Mouse (Mus musculus) forebrain, embryonic 14.5 days (tissue): ENCODE data around the gene BC035947. TPM values are rescaled to one million over a fixed set of nuclear protein-coding genes. Genes with fewer than 3 reads are reported as not detected.

Source experiments
- ATAC-seq: fragments of 200-750 bp; cut with Nextera tagmentation; 2 replicates; pipeline ENCODE4 v1.8.0; 2017; ENCODE audit warnings: mild to moderate bottlenecking, moderate library complexity
- DNase-seq: peaks from one replicate; pipeline ENCODE4 v3.0.0-alpha.2; 2015; ENCODE audit warnings: low spot score
- H3K27ac ChIP-seq: fragments of 300-500 bp; sonication (generic); 2 replicates; pipeline ENCODE4 v1.5.1; 2014; ENCODE audit warnings: low read depth, mild to moderate bottlenecking, control low read depth, low read length, moderate library complexity
- H3K27me3 ChIP-seq: fragments of 300-500 bp; sonication (generic); replicated peaks from 2 replicates; pipeline ENCODE4 v1.6.1; 2014; ENCODE audit warnings: low read length, control low read depth, mixed read lengths; ENCODE audit not compliant: control insufficient read depth, insufficient read depth
- H3K36me3 ChIP-seq: fragments of 300-500 bp; sonication (generic); 2 replicates; pipeline ENCODE4 v1.6.1; 2014; ENCODE audit warnings: low read length, control low read depth; ENCODE audit not compliant: control insufficient read depth, insufficient read depth
- H3K4me1 ChIP-seq: fragments of 300-500 bp; sonication (generic); 2 replicates; pipeline ENCODE4 v1.6.1; 2014; ENCODE audit warnings: antibody characterized with exemption, low read length, control low read depth; ENCODE audit not compliant: control insufficient read depth, insufficient read depth
- H3K4me2 ChIP-seq: fragments of 300-500 bp; sonication (generic); 2 replicates; pipeline ENCODE4 v1.6.1; 2014; ENCODE audit warnings: mild to moderate bottlenecking, control low read depth, low read length
- H3K4me3 ChIP-seq: fragments of 300-500 bp; sonication (generic); 2 replicates; pipeline ENCODE4 v1.5.1; 2014; ENCODE audit warnings: low read depth, low read length, control low read depth
- H3K9ac ChIP-seq: fragments of 300-500 bp; sonication (generic); 2 replicates; pipeline ENCODE4 v1.6.1; 2014; ENCODE audit warnings: mild to moderate bottlenecking, low read length, control low read depth, moderate library complexity
- H3K9me3 ChIP-seq: fragments of 300-500 bp; sonication (generic); replicated peaks from 2 replicates; pipeline ENCODE4 v1.6.1; 2016; ENCODE audit warnings: low read length, control low read depth, mixed read lengths; ENCODE audit not compliant: control insufficient read depth
- WGBS: fragments of 180-500 bp; shearing (Covaris S2); extraction: QIAGEN DNeasy Blood & Tissue Kit; methylation state at CpG from one replicate; pipeline ENCODE4 v1.1.7; 2014; 5-methylcytosine and 5-hydroxymethylcytosine counted together
- polyA plus RNA-seq: library from polyadenylated mRNA; unstranded; fragments of >200 nt; fragmentation: Nextera tagmentation; extraction: Ambion mirVana; gene quantifications from 2 replicates; pipeline ENCODE4 v1.2.1, GENCODE M21; 2014

The BC035947 gene
- polyA plus RNA-seq, 1 experiment from 2014 or later: 0.24 TPM

DNA sequence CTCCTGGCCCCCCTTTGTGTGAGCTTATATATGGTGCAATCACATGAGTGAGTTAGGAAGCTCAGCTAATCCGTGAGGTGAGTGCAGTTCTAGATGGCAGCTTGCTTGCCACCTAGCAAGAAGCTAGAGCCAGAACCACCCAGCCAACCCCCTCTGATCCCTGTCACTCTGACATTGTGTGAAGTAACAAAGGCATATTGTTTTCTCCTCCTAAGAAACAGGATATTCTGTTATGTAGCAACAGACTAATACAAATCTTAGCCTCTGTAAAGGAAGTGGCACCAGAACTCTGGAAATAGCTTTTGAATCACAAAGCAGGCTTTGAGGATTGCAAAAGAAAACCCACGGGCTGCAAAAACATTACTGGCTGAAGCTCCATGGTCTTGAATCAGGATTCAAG, 27.6 kb downstream of the BC035947 start:
- Histone ChIP-seq H3K9ac (no peak overlapping the region; the same call in 1 of the 2 replicates), H3K4me2 (no peak overlapping the region), H3K27me3 (no peaks in the 10 kb centered on the region), H3K36me3 (peaks cover 12% of the 10 kb centered on the region), H3K9me3 (no peaks in the 10 kb centered on the region), H3K4me1 (peaks cover 5% of the 10 kb centered on the region), H3K27ac (no peak overlapping the region), H3K4me3 (no peak overlapping the region)
- DNase-seq (no peak), ATAC-seq (no peak)
- 35% methylated on average over 2 of the region's 2 CpGs for WGBS

DNA sequence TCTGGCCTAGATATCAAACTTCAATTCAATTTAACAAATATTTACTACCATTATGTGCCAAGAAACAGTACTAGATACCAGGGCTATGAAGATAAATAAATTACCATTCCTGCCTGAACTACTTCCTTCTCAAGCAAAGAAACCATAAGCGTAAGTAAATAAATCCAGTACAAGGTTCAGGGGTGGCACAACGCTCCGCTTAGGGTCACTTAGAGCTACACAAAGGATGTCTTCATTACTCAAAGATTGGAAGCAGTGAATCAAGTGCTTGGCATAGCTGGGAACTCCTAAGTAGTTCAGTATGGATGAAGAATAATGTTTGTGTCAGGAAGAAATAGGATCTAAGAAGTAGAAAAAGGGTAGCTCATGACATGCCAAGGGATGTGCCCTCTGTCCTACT, 28.5 kb downstream of the BC035947 start:
- no peak overlapping the region for H3K27ac ChIP-seq
- no peak for ATAC-seq
- no peak overlapping the region for H3K4me3 ChIP-seq
- no peak overlapping the region for H3K4me2 ChIP-seq
- no peak overlapping the region for H3K9ac ChIP-seq
- no peak for DNase-seq
- H3K9me3 ChIP-seq: no peaks in the 10 kb centered on the region
- H3K27me3 ChIP-seq: no peaks in the 10 kb centered on the region
- 97% methylated on average over 3 of the region's 3 CpGs for WGBS
- peaks cover 19% of the 10 kb centered on the region for H3K36me3 ChIP-seq
- H3K4me1 ChIP-seq: peaks cover 5% of the 10 kb centered on the region

DNA sequence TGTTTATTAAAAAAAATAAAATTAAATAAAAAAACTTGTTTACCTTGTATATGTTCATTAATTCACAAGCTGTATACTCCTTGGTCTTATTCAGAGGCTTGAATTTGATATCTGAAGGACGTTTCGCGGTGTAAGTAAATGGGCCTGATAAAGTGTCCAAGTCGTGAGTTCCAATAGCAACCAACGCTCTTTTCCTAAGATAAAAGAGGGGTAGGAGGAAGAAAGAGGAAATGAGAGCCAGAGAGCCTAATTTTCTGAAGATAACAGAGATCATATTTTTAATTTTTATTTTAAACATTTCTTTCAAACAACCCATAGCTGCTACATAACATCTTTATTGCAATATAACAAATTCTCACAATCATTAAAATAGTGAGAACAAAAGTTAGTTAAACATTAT, 39.5 kb downstream of the BC035947 start:
- ATAC-seq (no peak), DNase-seq (no peak)
- 95% methylated on average over 5 of the region's 5 CpGs for WGBS
- Histone ChIP-seq H3K9me3 (no peaks in the 10 kb centered on the region), H3K4me3 (no peak overlapping the region), H3K27me3 (no peaks in the 10 kb centered on the region), H3K36me3 (peaks cover 68% of the 10 kb centered on the region), H3K27ac (no peak overlapping the region), H3K4me1 (no peaks in the 10 kb centered on the region), H3K4me2 (no peak overlapping the region), H3K9ac (no peak overlapping the region)

DNA sequence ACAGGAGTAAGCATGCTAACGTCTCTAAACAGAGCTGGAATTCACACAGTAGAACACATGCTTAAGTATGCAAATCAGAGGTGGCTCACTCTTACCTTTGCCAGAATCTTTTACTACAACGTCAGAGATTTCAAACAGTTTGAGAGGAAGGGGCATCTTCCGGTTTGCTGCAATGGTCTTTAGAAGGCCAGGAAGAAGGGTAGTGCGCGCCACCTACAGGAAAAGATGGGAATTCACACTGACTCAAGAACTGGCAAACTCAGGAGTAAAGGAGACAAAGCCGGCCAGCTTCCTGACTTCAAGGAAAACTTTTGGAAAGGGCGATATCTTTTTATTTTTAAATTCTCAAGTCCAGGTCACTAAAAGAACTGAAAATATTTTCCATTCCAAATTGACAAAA, 57.3 kb downstream of the BC035947 start:
- 30% methylated on average over 7 of the region's 7 CpGs for whole genome bisulfite sequencing
- no peak overlapping the region for H3K27ac ChIP-seq
- ATAC-seq (no peak; the same call in 1 of the 2 replicates), DNase-seq (peak; percentile 69)
- H3K4me3 ChIP-seq: no peak overlapping the region
- H3K9me3 ChIP-seq: no peaks in the 10 kb centered on the region
- H3K4me2 ChIP-seq: no peak overlapping the region
- H3K4me1 ChIP-seq: no peaks in the 10 kb centered on the region
- H3K9ac ChIP-seq: no peak overlapping the region
- no peaks in the 10 kb centered on the region for H3K27me3 ChIP-seq
- peaks cover 56% of the 10 kb centered on the region for H3K36me3 ChIP-seq

DNA sequence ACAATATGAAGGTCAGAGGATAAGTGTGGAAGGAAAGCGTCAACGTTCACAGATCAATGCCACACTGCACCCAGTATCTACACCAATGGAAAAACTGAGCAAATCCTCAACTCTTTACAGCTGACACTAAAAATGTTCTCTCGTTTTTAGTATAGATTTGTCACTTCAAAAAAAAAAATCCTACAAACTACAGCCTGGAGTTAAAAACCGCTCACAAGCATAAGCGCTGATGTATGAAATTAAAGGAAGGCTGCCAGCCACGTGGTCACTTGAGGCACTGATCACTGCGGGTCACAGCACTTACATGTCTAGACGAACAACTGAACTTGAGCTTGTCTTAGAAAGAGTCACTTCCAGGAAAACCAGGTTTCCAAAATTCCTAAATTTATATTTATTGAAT, 58.1 kb downstream of the BC035947 start:
- Histone ChIP-seq H3K9me3 (no peaks in the 10 kb centered on the region), H3K9ac (no peak overlapping the region), H3K4me2 (no peak overlapping the region), H3K36me3 (peaks cover 50% of the 10 kb centered on the region), H3K27ac (no peak overlapping the region), H3K27me3 (no peaks in the 10 kb centered on the region), H3K4me1 (no peaks in the 10 kb centered on the region), H3K4me3 (no peak overlapping the region)
- no peak for DNase-seq
- no peak for ATAC-seq
- WGBS: 95% methylated on average over 8 of the region's 8 CpGs

DNA sequence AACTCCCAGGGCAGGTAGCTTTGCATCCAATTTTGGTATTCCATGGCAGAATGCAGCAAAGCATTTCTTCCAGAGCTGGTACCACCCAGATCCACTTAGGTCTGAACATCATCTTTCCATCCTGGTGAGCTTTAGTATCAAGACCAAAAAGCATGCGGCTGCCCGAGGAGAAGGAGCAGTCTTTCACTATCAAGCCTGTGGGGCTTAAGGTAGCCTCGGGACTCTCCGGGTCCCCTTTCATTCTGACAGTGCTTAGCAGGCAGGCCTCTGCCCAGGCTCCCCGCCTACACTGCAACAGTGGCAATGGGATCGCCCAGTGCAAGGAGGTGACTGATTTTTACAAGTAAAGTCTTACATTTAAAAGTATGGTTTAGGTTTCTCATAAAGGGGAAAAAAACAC, 59.4 kb downstream of the BC035947 start:
- ATAC-seq (no peak), DNase-seq (no peak)
- no peaks in the 10 kb centered on the region for H3K4me1 ChIP-seq
- H3K36me3 ChIP-seq: peaks cover 42% of the 10 kb centered on the region
- H3K27me3 ChIP-seq: no peaks in the 10 kb centered on the region
- no peak overlapping the region for H3K4me2 ChIP-seq
- 84% methylated on average over 6 of the region's 6 CpGs for WGBS
- H3K9ac ChIP-seq: no peak overlapping the region
- H3K9me3 ChIP-seq: no peaks in the 10 kb centered on the region
- no peak overlapping the region for H3K27ac ChIP-seq
- no peak overlapping the region for H3K4me3 ChIP-seq

DNA sequence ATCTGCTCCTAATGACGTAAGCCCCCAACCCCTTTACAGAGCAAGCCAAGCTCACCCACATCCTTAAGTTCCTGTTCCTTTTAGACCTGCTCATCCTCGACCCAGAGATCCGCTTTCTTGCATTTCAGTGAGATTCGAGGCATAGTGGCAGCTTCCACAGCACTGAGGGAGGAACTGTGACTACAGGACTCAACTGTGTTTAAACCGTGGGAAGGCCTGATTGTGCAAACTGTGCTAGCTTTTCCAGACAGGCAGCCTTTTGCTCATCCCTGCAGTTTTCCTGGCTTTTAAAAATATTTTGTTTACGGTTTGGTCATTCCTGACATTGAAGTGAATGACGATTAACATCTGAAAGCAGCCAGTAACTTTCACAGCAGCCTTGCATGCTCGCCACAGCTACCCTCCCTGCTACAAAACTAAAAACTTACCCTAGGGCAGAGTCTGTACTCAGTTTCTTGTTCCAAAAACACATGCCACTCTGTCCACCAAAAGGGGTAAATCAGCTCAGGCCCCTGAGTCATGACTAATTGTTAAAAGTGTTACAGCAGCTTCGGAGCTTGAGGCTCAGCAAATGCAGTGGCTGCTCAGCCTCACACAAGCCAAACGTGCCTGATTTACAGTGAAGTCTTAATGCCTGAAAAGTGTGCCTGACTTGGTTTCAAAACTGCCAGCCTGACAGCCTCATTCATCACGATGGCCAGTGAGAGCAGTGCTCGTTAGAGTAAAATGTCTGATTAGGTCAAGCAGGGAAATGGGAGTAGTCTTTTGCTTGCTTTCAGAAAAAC, 60.7 kb downstream of the BC035947 start:
- Histone ChIP-seq H3K27me3 (no peaks in the 10 kb centered on the region), H3K9me3 (no peaks in the 10 kb centered on the region), H3K4me1 (no peaks in the 10 kb centered on the region), H3K9ac (no peak overlapping the region), H3K27ac (no peak overlapping the region; the same call in 1 of the 2 replicates), H3K4me3 (no peak overlapping the region), H3K4me2 (no peak overlapping the region), H3K36me3 (peaks cover 45% of the 10 kb centered on the region)
- DNase-seq (peak; percentile 60), ATAC-seq (peak; percentile 61)
- WGBS: 57% methylated on average over 12 of the region's 12 CpGs

DNA sequence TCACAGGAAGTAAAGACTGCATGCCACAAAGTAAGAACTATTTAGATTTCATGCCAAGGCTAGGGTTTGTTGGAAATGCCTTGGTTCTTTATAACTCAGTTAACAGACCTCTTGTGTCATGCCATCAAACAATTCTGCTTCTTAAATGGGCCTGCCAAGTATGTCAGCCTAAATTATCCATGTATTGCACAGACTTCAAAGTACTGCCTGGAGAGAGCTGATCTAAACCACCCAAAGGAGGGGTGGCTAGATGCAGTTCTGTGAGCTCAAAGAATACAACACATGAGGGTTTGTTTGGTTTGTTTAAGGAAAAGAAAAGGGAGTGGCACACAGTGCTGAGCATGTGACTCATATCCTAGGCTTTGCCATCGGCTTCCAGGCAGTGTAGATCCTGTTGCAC, 63.9 kb downstream of the BC035947 start:
- peak; percentile 86 for ATAC-seq
- H3K36me3 ChIP-seq: peaks cover 53% of the 10 kb centered on the region
- no peak overlapping the region for H3K27ac ChIP-seq
- H3K9ac ChIP-seq: no peak overlapping the region
- DNase-seq: peak; percentile 76
- no peak overlapping the region for H3K4me3 ChIP-seq
- 35% methylated on average over 1 of the region's 1 CpGs for WGBS
- no peaks in the 10 kb centered on the region for H3K9me3 ChIP-seq
- no peaks in the 10 kb centered on the region for H3K27me3 ChIP-seq
- no peaks in the 10 kb centered on the region for H3K4me1 ChIP-seq
- H3K4me2 ChIP-seq: no peak overlapping the region
